Mouse (Mus musculus) limb, embryonic 12.5 days (tissue): Measurements from ENCODE around the gene Ripk3. TPM values are rescaled to one million over a fixed set of nuclear protein-coding genes. Genes with fewer than 3 reads are reported as not detected.

Experiments
- ATAC-seq: fragments of 200-750 bp; cut with Nextera tagmentation; 2 replicates; pipeline ENCODE4 v1.8.0; 2017; ENCODE audit warnings: low read depth, moderate TSS enrichment; ENCODE audit not compliant: insufficient number of reproducible peaks, insufficient read depth, low FRiP score, low TSS enrichment
- H3K27ac ChIP-seq: fragments of 300-500 bp; sonication (generic); 2 replicates; pipeline ENCODE4 v1.5.1; 2016; ENCODE audit warnings: mild to moderate bottlenecking, moderate library complexity
- H3K27me3 ChIP-seq: fragments of 300-500 bp; sonication (generic); 2 replicates; pipeline ENCODE4 v1.6.1; 2016; ENCODE audit warnings: mild to moderate bottlenecking, moderate library complexity
- H3K36me3 ChIP-seq: fragments of 300-500 bp; sonication (generic); 2 replicates; pipeline ENCODE4 v1.6.1; 2016; ENCODE audit warnings: mild to moderate bottlenecking, moderate library complexity
- H3K4me1 ChIP-seq: fragments of 300-500 bp; sonication (generic); replicated peaks from 2 replicates; pipeline ENCODE4 v1.6.1; 2016
- H3K4me2 ChIP-seq: fragments of 300-500 bp; sonication (generic); 2 replicates; pipeline ENCODE4 v1.6.1; 2016; ENCODE audit warnings: mild to moderate bottlenecking, moderate library complexity
- H3K4me3 ChIP-seq: fragments of 300-500 bp; sonication (generic); replicated peaks from 2 replicates; pipeline ENCODE4 v1.5.1; 2016; ENCODE audit warnings: mild to moderate bottlenecking
- H3K9ac ChIP-seq: fragments of 300-500 bp; sonication (generic); replicated peaks from 2 replicates; pipeline ENCODE4 v1.6.1; 2016; ENCODE audit warnings: mild to moderate bottlenecking, moderate library complexity
- H3K9me3 ChIP-seq: fragments of 300-500 bp; sonication (generic); 2 replicates; pipeline ENCODE4 v1.6.1; 2016; ENCODE audit warnings: mild to moderate bottlenecking, moderate library complexity
- WGBS: fragments of 180-500 bp; shearing (Covaris S2); methylation state at CpG from one replicate; pipeline ENCODE4 v1.1.7; 2016; 5-methylcytosine and 5-hydroxymethylcytosine counted together
- polyA plus RNA-seq: library from polyadenylated mRNA; unstranded; fragments of >200 nt; fragmentation: Nextera tagmentation; extraction: Ambion mirVana; gene quantifications from 2 replicates; pipeline ENCODE4 v1.2.1, GENCODE M21; 2016

The Ripk3 gene
- polyA plus RNA-seq, 1 experiment from 2014 or later = 25.2 TPM

DNA sequence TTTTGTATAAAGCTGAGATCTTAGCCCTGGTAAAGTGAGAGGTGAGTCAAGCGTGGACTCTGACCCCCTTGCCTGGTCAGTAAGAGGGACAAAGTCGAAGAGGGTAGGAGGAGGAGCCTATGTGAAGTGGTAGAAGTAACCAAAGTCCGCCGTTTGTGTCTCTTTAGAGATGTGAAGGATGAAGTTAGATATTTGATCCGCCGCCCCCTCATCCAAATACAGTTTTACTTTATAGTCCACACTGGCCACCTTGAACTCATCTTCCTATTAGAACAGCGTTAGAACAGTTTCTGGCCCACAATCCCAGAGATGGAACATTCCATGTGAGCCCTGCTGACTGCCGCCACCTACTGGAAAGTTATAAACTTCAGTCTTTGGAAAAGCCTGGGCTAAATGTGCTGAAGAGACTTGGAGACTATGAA lies 30.3 kb downstream of the Ripk3 start, which contains the start of gene Cideb:
Gene Cideb (minus strand): TSS at position 96 of the 422 bp plus-strand sequence.
- H3K27me3 ChIP-seq = peaks cover 25% of the 10 kb centered on the region
- no peaks in the 10 kb centered on the region for H3K9me3 ChIP-seq
- H3K4me1 ChIP-seq = peaks cover 22% of the 10 kb centered on the region
- no peak within 1 kb of the TSS for H3K4me3 ChIP-seq
- 20% methylated on average over 8 of the region's 8 CpGs for WGBS
- H3K4me2 ChIP-seq = peak within 1 kb of the TSS; percentile 27; the same call in 1 of the 2 replicates
- ATAC-seq = no peak
- no peak within 1 kb of the TSS for H3K27ac ChIP-seq
- H3K9ac ChIP-seq = no peak within 1 kb of the TSS
- peaks cover 35% of the 10 kb centered on the region for H3K36me3 ChIP-seq

DNA sequence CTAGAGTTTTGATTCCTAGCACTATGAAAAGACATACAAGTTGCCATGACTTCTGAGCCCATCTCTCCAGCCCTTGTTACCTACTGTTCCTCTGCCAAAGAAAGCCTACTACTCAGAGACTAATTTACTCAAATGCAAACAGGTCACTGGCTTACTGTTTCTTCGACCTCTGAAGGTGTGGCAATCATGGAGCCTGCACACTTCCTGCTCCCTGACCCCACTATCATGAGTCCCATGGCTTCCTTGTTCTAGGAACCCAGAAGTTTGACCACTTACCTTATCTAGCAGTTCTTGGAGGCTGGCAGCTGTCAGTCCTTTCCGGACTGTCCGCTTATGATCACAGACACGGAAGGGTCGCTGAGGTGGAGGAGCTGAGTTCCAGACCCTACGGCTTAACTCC lies 31.1 kb downstream of the Ripk3 start:
- H3K4me2 ChIP-seq = no peak overlapping the region
- H3K27ac ChIP-seq = no peak overlapping the region
- no peak for ATAC-seq
- peaks cover 17% of the 10 kb centered on the region for H3K27me3 ChIP-seq
- no peaks in the 10 kb centered on the region for H3K9me3 ChIP-seq
- peaks cover 43% of the 10 kb centered on the region for H3K36me3 ChIP-seq
- H3K4me1 ChIP-seq = peaks cover 19% of the 10 kb centered on the region
- no peak overlapping the region for H3K9ac ChIP-seq
- 84% methylated on average over 6 of the region's 6 CpGs for WGBS
- H3K4me3 ChIP-seq = no peak overlapping the region

DNA sequence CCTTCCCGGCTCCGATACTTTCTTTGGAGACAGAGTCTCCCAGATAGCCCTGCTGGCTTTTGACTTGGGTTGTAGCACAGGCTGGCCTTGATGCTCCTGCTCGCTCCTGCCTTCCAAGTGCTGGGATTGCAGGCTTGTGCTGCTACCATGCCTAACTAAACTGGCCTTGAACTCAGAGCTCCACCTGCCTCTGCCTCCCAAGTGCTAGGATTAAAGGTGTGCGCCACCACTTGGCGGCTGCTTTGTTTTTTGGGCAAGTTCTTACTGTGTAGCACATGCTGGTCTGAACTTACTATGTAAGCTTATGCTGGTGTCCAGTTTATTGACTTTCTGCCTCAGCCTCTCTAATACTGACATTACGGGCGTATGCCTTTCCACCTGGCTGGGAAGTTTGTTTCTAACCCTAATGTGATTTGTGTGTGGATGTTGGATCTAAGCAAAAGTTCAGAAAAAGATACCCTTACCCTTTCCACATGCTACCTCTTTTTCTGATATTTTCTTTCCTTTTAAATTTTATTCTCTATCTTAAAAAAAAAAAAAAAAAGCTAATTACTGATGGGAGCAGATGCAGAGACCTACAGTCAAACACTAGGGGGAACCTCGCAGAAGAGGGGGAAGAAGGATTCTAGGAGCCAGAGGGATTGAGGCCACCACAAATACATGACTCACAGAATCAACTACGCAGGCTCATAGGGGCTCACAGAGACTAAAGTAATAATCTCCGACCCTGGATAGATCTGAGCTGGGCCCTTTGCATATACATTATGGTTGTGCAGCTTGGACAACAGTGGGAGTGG lies 41.4 kb downstream of the Ripk3 start:
- no peaks in the 10 kb centered on the region for H3K9me3 ChIP-seq
- H3K4me2 ChIP-seq = peak overlapping the region; percentile 99
- 92% methylated on average over 10 of the region's 10 CpGs for WGBS
- H3K4me3 ChIP-seq = peak overlapping the region; percentile 94; the same call in 1 of the 2 replicates
- no peak for ATAC-seq
- peak overlapping the region; percentile 83 for H3K9ac ChIP-seq
- peaks cover 30% of the 10 kb centered on the region for H3K4me1 ChIP-seq
- peaks cover 48% of the 10 kb centered on the region for H3K36me3 ChIP-seq
- no peaks in the 10 kb centered on the region for H3K27me3 ChIP-seq
- H3K27ac ChIP-seq = no peak overlapping the region

DNA sequence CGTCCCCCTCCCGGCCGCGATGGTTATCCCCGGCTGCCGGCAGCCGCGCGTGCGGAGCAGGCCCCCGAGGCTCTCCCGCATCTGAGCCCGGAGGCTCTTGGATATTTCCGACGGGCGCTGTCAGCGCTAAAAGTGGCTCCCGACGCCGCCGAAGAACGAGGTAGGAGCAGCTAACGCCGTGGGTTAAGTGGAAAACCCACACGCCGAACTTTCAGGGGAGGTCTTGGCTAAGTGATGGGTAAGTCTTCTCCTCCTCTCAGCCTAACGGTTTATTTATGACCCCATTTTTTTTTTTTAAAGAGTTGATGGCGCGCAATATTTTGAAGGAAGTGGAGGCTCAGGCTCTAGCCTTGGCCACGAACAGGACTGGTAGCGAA lies 42.8 kb downstream of the Ripk3 start:
- under 1% methylated on average over 31 of the region's 31 CpGs for WGBS
- H3K27me3 ChIP-seq = no peaks in the 10 kb centered on the region
- peak overlapping the region; percentile 99 for H3K4me2 ChIP-seq
- H3K27ac ChIP-seq = no peak overlapping the region
- no peaks in the 10 kb centered on the region for H3K9me3 ChIP-seq
- H3K9ac ChIP-seq = peak overlapping the region; percentile 83
- peaks cover 48% of the 10 kb centered on the region for H3K36me3 ChIP-seq
- ATAC-seq = no peak
- H3K4me3 ChIP-seq = peak overlapping the region; percentile 94
- peaks cover 30% of the 10 kb centered on the region for H3K4me1 ChIP-seq

DNA sequence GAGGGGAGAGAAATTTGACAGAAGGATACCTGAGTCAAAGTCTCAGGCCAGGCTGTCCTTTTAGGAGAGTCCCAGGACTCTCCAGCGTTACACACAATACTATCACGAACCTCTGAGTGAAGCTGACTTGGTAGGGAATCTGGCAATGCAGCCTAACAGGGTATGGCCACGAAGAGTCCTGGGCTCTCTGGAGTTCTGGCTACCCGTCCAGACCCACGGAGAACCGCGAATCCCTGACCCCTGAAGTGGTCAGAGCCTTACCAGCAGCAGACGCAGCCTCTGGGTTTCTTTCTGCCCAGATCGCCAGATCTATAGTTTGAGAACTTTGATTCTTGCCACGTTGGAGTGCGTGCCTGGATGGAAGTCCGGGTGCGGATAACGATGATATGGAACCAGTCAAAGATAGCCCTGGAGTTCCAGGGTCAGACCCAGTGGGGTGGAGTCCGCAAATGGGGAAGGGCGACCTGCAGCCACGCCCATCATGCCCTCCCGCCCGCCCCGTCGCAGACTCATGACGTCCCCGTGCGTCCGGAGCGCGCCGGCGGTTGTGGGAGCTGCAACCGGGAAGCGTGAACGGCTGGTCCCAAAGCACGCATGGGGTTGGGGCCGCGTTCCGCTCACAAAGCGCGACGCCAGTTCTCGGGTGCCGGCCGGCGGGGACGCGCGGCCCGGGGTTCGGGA lies 43.3 kb downstream of the Ripk3 start, which contains the start of the genes Dhrs1 and Nop9:
Gene Dhrs1 (minus strand): TSS at position 511 of the 681 bp plus-strand sequence.
Gene Nop9 (plus strand): TSS at position 514 of the 681 bp plus-strand sequence.
- peak within 1 kb of the TSS; percentile 94 for H3K4me3 ChIP-seq
- peak within 1 kb of the TSS; percentile 99 for H3K4me2 ChIP-seq
- WGBS = 2% methylated on average over 48 of the region's 48 CpGs
- H3K27ac ChIP-seq = no peak within 1 kb of the TSS
- peak within 1 kb of the TSS; percentile 83 for H3K9ac ChIP-seq
- peaks cover 30% of the 10 kb centered on the region for H3K4me1 ChIP-seq
- peaks cover 48% of the 10 kb centered on the region for H3K36me3 ChIP-seq
- H3K9me3 ChIP-seq = no peaks in the 10 kb centered on the region
- H3K27me3 ChIP-seq = no peaks in the 10 kb centered on the region
- ATAC-seq = peak; percentile 75

DNA sequence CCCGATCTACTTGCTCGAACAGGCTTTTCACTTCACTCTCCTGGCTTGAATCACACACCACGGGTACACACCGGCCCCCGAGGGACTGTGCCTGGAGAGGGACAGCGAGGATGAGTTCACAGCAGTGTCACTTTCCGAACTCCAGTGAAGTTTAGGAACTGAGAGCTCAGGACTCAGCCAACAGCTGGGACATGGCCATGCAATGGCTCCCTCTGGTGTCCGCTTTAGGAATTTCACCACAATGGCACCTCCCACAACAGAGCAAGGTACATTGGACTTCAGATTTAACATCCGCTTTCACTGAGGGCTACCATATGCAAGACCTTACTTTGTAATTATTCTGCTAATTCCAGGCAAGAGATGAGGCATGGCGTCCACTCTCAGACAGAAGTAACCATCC lies 45.0 kb downstream of the Ripk3 start:
- Histone ChIP-seq H3K27ac (no peak overlapping the region), H3K4me3 (no peak overlapping the region), H3K36me3 (peaks cover 48% of the 10 kb centered on the region), H3K9ac (no peak overlapping the region; the same call in 1 of the 2 replicates), H3K4me1 (peaks cover 30% of the 10 kb centered on the region), H3K9me3 (no peaks in the 10 kb centered on the region), H3K4me2 (peak overlapping the region; percentile 99), H3K27me3 (no peaks in the 10 kb centered on the region)
- ATAC-seq = peak; percentile 39; the same call in 1 of the 2 replicates
- WGBS = 24% methylated on average over 10 of the region's 10 CpGs

DNA sequence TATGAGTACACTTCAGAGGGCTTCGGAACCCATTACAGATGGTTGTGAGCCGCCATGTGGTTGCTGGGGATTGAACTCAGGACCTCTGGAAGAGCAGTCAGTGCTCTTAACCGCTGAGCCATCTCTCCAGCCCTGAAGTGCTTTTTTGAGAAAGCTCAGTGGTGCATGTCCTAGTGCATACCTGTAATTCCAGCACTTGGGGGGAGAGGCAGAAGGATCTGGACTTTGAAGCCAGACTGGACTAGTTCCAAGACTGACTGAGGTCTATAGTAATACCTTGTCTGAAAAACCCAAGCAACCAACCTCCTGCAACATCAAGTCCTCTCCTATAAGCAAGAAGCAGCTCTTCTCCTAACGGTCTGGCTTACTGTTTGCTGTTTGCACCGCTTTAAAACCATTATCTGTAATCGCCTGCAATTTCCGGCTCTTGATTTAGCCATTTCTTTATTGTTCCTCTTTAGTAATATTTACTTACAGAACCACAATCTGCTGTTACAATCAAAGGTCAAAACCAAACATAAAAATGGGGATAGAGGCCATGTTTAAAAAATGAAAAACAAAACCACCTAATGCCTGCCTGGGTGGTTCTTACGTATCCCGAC lies 51.5 kb downstream of the Ripk3 start:
- 89% methylated on average over 9 of the region's 9 CpGs for whole genome bisulfite sequencing
- Histone ChIP-seq H3K36me3 (peaks cover 46% of the 10 kb centered on the region), H3K4me3 (no peak overlapping the region), H3K27ac (no peak overlapping the region), H3K4me2 (no peak overlapping the region), H3K4me1 (no peaks in the 10 kb centered on the region), H3K9me3 (no peaks in the 10 kb centered on the region), H3K9ac (no peak overlapping the region), H3K27me3 (no peaks in the 10 kb centered on the region; the same call in 1 of the 2 replicates)
- ATAC-seq = no peak

DNA sequence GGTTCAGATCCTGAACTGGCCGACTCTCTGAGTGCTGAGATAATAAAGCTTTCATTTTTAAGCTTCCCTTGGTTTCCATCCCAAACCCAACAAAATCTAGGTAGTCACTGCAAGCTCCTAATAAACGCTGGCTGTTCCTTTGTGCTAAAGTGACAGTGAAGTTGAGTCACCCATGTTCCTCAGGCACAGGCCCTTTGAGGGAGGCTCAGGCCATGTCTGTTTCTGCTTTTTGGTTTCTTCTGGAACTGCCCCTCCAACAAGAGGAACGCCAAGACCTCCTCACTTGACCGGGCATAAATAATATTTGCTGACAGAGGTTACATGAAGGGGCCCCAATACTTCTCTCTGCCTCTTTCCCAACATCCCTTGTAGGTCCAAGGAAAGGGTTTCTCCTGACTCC lies 52.9 kb downstream of the Ripk3 start:
- WGBS = 89% methylated on average over 4 of the region's 4 CpGs
- Histone ChIP-seq H3K4me3 (no peak overlapping the region), H3K4me2 (no peak overlapping the region), H3K27ac (no peak overlapping the region), H3K9me3 (no peaks in the 10 kb centered on the region), H3K9ac (no peak overlapping the region), H3K36me3 (peaks cover 32% of the 10 kb centered on the region), H3K4me1 (no peaks in the 10 kb centered on the region), H3K27me3 (no peaks in the 10 kb centered on the region; the same call in 1 of the 2 replicates)
- ATAC-seq = no peak

DNA sequence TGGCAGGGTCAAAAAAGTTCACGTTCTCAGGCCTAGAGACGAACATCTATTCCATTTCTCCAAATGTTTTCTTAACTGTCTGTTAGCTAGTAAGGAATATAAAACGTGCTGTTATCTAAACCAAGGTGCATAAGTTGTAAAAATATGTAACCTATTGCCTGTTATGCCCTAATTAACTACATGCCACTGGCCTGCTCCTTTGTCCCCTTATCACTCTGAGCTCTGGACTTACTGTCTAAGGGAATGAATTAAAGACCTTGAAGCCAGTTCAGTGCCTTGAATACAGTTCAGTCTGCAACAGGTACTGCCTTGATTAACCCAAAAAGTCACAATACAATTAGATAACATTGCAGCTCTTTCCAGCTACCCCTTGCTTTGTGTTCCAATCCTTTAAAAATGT lies 53.3 kb downstream of the Ripk3 start:
- H3K9ac ChIP-seq = no peak overlapping the region
- H3K27me3 ChIP-seq = no peaks in the 10 kb centered on the region; the same call in 1 of the 2 replicates
- no peaks in the 10 kb centered on the region for H3K4me1 ChIP-seq
- no peak for ATAC-seq
- no peak overlapping the region for H3K4me2 ChIP-seq
- 67% methylated on average over 3 of the region's 3 CpGs for WGBS
- H3K9me3 ChIP-seq = no peaks in the 10 kb centered on the region
- H3K4me3 ChIP-seq = no peak overlapping the region
- peaks cover 27% of the 10 kb centered on the region for H3K36me3 ChIP-seq
- no peak overlapping the region for H3K27ac ChIP-seq
